Mouse (Mus musculus) megakaryocyte, embryonic 14.5 days (primary cell): ENCODE data around the gene Ppid.

Experiments
- FLI1 ChIP-seq: IDR thresholded peaks from 2 replicates; pipeline ENCODE4 v1.6.1; 2012; ENCODE audit warnings: low read length, inconsistent platforms, mixed read lengths
- GATA1 ChIP-seq: IDR thresholded peaks from 3 replicates; pipeline ENCODE4 v1.6.1; 2012; ENCODE audit warnings: mixed read lengths, low read length, inconsistent platforms, borderline replicate concordance

DNA sequence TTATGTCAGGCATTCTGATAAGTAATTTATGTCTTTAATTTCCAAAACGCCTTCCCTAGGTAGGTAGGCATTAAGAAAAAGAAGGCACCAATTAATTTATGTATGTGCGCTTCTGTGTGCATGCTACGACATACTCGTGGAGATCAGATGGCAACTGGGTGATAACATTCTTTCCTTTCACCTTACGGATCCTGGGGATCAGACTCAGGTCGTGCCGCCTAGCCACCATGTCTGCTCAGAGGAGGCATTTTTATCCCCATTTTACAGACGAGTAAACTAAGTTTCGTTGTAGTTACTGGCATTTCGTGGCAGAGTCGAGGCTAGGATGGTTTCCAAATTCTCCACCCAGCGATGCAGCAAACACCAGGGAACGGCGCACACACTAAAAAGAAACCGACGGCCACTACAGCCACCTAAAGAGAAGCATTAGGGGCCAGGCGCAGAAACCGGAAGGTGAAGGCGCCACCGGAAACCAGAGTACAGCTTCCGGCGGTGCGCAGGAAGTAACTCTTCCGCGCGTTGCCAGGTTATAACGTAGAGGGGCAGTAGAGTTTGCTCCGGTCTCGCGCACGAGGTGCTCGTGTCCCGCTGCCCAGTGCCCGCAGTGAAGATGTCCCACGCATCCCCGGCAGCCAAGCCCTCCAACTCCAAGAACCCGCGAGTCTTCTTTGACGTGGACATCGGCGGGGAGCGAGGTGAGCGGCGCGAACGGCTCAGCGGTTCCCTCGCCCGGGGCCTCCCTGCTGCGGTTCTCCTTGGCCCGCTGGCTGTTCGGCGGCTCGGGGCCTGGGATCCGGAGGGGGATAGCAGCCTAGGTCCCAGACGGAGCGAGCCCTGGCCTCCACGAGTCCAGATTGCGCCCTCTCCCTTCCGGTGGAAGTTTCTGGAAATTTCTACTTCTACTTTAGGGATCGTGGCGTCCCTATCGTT is at the start of gene Ppid:
- TF ChIP-seq GATA1 (no peak), FLI1 (peak; percentile 95)
